ENCODE assay signal across 21 mouse cellular contexts in genomic region chr14:26976212-26976611, GRCm38 (mm10). TPM values are rescaled to one million over a fixed set of nuclear protein-coding genes. Genes with fewer than 3 reads are reported as not detected.
DNase-seq lines count a peak whose midpoint lies in the region; ATAC-seq and TF ChIP-seq lines count a peak whose summit lies in the region.
"Had no signal": no experiment of that assay in that cellular context is flagged by ENCODE, and none has a peak within 500 bp of the region (broad histone marks: within the 10 kb centered on the region; RNA-seq: fewer than 3 reads in every experiment).

No protein-coding gene starts in this region.

- H3K9me3 ChIP-seq in midbrain, embryonic 16.5 days (replicated peaks; ENCODE audit: control insufficient read depth, low read length, poor library complexity, severe bottlenecking) = peaks cover 3% of the 10 kb centered on the region; the same call in 1 of the 2 replicates
- H3K9me3 ChIP-seq in midbrain, embryonic 15.5 days = peaks cover 4% of the 10 kb centered on the region; the same call in 1 of the 2 replicates
- peaks cover 4% of the 10 kb centered on the region; the same call in 1 of the 2 replicates for H3K9me3 ChIP-seq in hindbrain, postnatal 0 days (ENCODE audit: low read length)
- H3K9me3 ChIP-seq: intestine, embryonic 15.5 days had no signal

- no peak overlapping the region for H3K27ac ChIP-seq in midbrain, embryonic 16.5 days (ENCODE audit: low read length)
- H3K27ac ChIP-seq in midbrain, embryonic 15.5 days = no peak overlapping the region
- H3K27ac ChIP-seq in hindbrain, postnatal 0 days = no peak overlapping the region
- H3K27ac ChIP-seq: intestine, embryonic 15.5 days; limb, embryonic 12.5 days; liver, embryonic 14.5 days had no signal

- ATAC-seq in midbrain, embryonic 16.5 days = no peak; the same call in 1 of the 2 replicates
- no peak for ATAC-seq in midbrain, embryonic 15.5 days (replicated peaks)
- ATAC-seq in hindbrain, postnatal 0 days = no peak
- ATAC-seq: intestine, embryonic 15.5 days; lung, postnatal 0 days had no signal

- WGBS in midbrain, embryonic 16.5 days = 33% methylated on average over 7 of the region's 7 CpGs
- WGBS in midbrain, embryonic 15.5 days = 29% methylated on average over 7 of the region's 7 CpGs
- WGBS in hindbrain, postnatal 0 days = 28% methylated on average over 7 of the region's 7 CpGs

- no peak overlapping the region for H3K4me3 ChIP-seq in midbrain, embryonic 16.5 days (ENCODE audit: low read depth, low read length)
- H3K4me3 ChIP-seq in midbrain, embryonic 15.5 days = no peak overlapping the region
- no peak overlapping the region for H3K4me3 ChIP-seq in hindbrain, postnatal 0 days (ENCODE audit: low read length)
- H3K4me3 ChIP-seq: intestine, embryonic 15.5 days; limb, embryonic 12.5 days; megakaryocyte, embryonic 14.5 days had no signal

- H3K9ac ChIP-seq in midbrain, embryonic 16.5 days (ENCODE audit: low read depth, low read length) = no peak overlapping the region
- no peak overlapping the region for H3K9ac ChIP-seq in midbrain, embryonic 15.5 days
- no peak overlapping the region for H3K9ac ChIP-seq in hindbrain, postnatal 0 days (replicated peaks; ENCODE audit: low read length)
- H3K9ac ChIP-seq: intestine, embryonic 15.5 days; limb, embryonic 12.5 days; liver, embryonic 14.5 days had no signal

- peaks cover 10% of the 10 kb centered on the region for H3K4me1 ChIP-seq in midbrain, embryonic 16.5 days (ENCODE audit: control insufficient read depth, insufficient read depth, low read length)
- peaks cover 12% of the 10 kb centered on the region for H3K4me1 ChIP-seq in midbrain, embryonic 15.5 days
- no peaks in the 10 kb centered on the region for H3K4me1 ChIP-seq in hindbrain, postnatal 0 days (ENCODE audit: insufficient read depth, low read length)
- H3K4me1 ChIP-seq: intestine, embryonic 15.5 days had no signal

- intact Hi-C loops in gastrocnemius, postnatal 14 days (cut with DNase I; ENCODE audit: low total_unique reads) = no loop called here

- H3K4me2 ChIP-seq in midbrain, embryonic 16.5 days (ENCODE audit: low read length) = peak overlapping the region; percentile 11; the same call in 1 of the 2 replicates
- H3K4me2 ChIP-seq in midbrain, embryonic 15.5 days = no peak overlapping the region; the same call in 1 of the 2 replicates
- H3K4me2 ChIP-seq in hindbrain, postnatal 0 days (ENCODE audit: low read depth, low read length) = no peak overlapping the region
- H3K4me2 ChIP-seq: intestine, embryonic 15.5 days; limb, embryonic 12.5 days had no signal

- DNase-seq in cerebellum, postnatal 10 days = peak; percentile 20 to 25
- no peak for DNase-seq in cerebellum, adult 9-11 months
- peak; percentile 33 for DNase-seq in brain, adult 2 months (ENCODE audit: low read depth, low spot score)
- peak; percentile 70 for DNase-seq in hindbrain, postnatal 0 days (ENCODE audit: low spot score)
- DNase-seq in gastrocnemius, postnatal 14 days = no peak
- no peak for DNase-seq in T-cell, adult 2 months (ENCODE audit: low spot score)
- DNase-seq: cerebellum, adult 11 months; gastrocnemius, postnatal 10 days; heart, postnatal 14 days; thymus, postnatal 36 days had no signal

- no peaks in the 10 kb centered on the region for H3K27me3 ChIP-seq in midbrain, embryonic 16.5 days (ENCODE audit: control insufficient read depth, insufficient read depth, low read depth, low read length)
- H3K27me3 ChIP-seq in midbrain, embryonic 15.5 days (replicated peaks) = no peaks in the 10 kb centered on the region
- H3K27me3 ChIP-seq in hindbrain, postnatal 0 days (ENCODE audit: insufficient read depth, low read length) = no peaks in the 10 kb centered on the region
- H3K27me3 ChIP-seq: intestine, embryonic 15.5 days; limb, embryonic 12.5 days had no signal

- no peaks in the 10 kb centered on the region for H3K36me3 ChIP-seq in midbrain, embryonic 16.5 days (ENCODE audit: control insufficient read depth, insufficient read depth, low read length)
- no peaks in the 10 kb centered on the region for H3K36me3 ChIP-seq in midbrain, embryonic 15.5 days (replicated peaks)
- H3K36me3 ChIP-seq in hindbrain, postnatal 0 days (ENCODE audit: insufficient read depth, low read length) = no peaks in the 10 kb centered on the region
- H3K36me3 ChIP-seq: intestine, embryonic 15.5 days; limb, embryonic 12.5 days had no signal

- TF ChIP-seq CTCF in hindbrain, postnatal 0 days (IDR thresholded peaks at IDR 0.05; ENCODE audit: low read depth) = no peak

RNA-seq across cellular contexts. Expression of gene Appl1, which starts 5.2 kb away (rescaled TPM):
- 56.1 and 61.3 TPM in 2 replicates for polyA plus RNA-seq in midbrain, embryonic 16.5 days (2015; fragmentation: Nextera tagmentation; extraction: Ambion mirVana)
- polyA plus RNA-seq in midbrain, embryonic 15.5 days (2015; fragmentation: Nextera tagmentation; extraction: Ambion mirVana) = 53.1 and 55.8 TPM in 2 replicates
- 33.0 and 35.1 TPM in 2 replicates for total RNA-seq in hindbrain, postnatal 0 days (2014; rRNA removed)
- polyA plus RNA-seq in hindbrain, postnatal 0 days (2015; fragmentation: Nextera tagmentation; extraction: Ambion mirVana) = 64.0 and 64.7 TPM in 2 replicates
- 10 to 100 TPM; 19.3 to 19.5 TPM for total RNA-seq in gastrocnemius, postnatal 14 days (2021)

RNA-seq across cellular contexts. Expression of gene Hesx1, which starts 18.0 kb away (rescaled TPM):
- 0.19 TPM in 1 of 2 replicates, not detected in the other for polyA plus RNA-seq in midbrain, embryonic 16.5 days (2015; fragmentation: Nextera tagmentation; extraction: Ambion mirVana)
- polyA plus RNA-seq in midbrain, embryonic 15.5 days (2015; fragmentation: Nextera tagmentation; extraction: Ambion mirVana) = 0.23 and 0.29 TPM in 2 replicates
- total RNA-seq in hindbrain, postnatal 0 days (2014; rRNA removed) = 0.25 TPM in 1 of 2 replicates, not detected in the other
- 0.19 and 0.59 TPM in 2 replicates for polyA plus RNA-seq in hindbrain, postnatal 0 days (2015; fragmentation: Nextera tagmentation; extraction: Ambion mirVana)
- not detected for total RNA-seq in gastrocnemius, postnatal 14 days (2021)
- total RNA-seq: gastrocnemius, postnatal 10 days; heart, adult 8-10 months; heart, postnatal 14 days; layer of hippocampus, adult 18-20 months; left cerebral cortex, adult 18-20 months had no signal
- polyA plus RNA-seq: limb, embryonic 12.5 days; lung, postnatal 0 days; stomach, embryonic 14.5 days had no signal

Comparison
In these comparisons a context has a peak if more than half of its experiments do, and no peak if none do; other contexts are left out.
1. DNase-seq: peak in cerebellum, postnatal 10 days (2 of 2), brain, adult 2 months (single experiment) and hindbrain, postnatal 0 days (single experiment); none in cerebellum, adult 9-11 months (single experiment), gastrocnemius, postnatal 14 days (single experiment) and T-cell, adult 2 months (single experiment).